21 mouse cellular contexts compared by ENCODE assay signal in genomic region chr12:17061183-17061722, GRCm38 (mm10). TPM values are rescaled to one million over a fixed set of nuclear protein-coding genes. Genes with fewer than 3 reads are reported as not detected.
DNase-seq lines count a peak whose midpoint lies in the region; ATAC-seq and TF ChIP-seq lines count a peak whose summit lies in the region.
"Had no signal": no experiment of that assay in that cellular context is flagged by ENCODE, and none has a peak within 500 bp of the region (broad histone marks: within the 10 kb centered on the region; RNA-seq: fewer than 3 reads in every experiment).

No protein-coding gene starts in this region.

- H3K4me2 ChIP-seq in forebrain, embryonic 15.5 days (replicated peaks), result no peak overlapping the region
- no peak overlapping the region for H3K4me2 ChIP-seq in forebrain, embryonic 11.5 days (ENCODE audit: low read depth, low read length, severe bottlenecking)
- H3K4me2 ChIP-seq in midbrain, embryonic 15.5 days, result no peak overlapping the region
- no peak overlapping the region for H3K4me2 ChIP-seq in midbrain, postnatal 0 days (ENCODE audit: low read depth, low read length, poor library complexity, severe bottlenecking)
- H3K4me2 ChIP-seq in neural tube, embryonic 15.5 days, result 0 out of 2 replicates have a peak overlapping the region, but pooled peaks have one; percentile 1
- no peak overlapping the region for H3K4me2 ChIP-seq in stomach, postnatal 0 days (replicated peaks; ENCODE audit: low read depth)
- H3K4me2 ChIP-seq: embryonic facial prominence, embryonic 12.5 days; lung, embryonic 15.5 days had no signal

- WGBS in forebrain, embryonic 15.5 days, result 22% methylated on average over 7 of the region's 7 CpGs
- WGBS in forebrain, embryonic 11.5 days, result 52% methylated on average over 7 of the region's 7 CpGs
- WGBS in midbrain, embryonic 15.5 days, result 49% methylated on average over 7 of the region's 7 CpGs
- WGBS in midbrain, postnatal 0 days, result 49% methylated on average over 7 of the region's 7 CpGs
- WGBS in neural tube, embryonic 15.5 days, result 16% methylated on average over 7 of the region's 7 CpGs
- 61% methylated on average over 7 of the region's 7 CpGs for WGBS in stomach, postnatal 0 days

- TF ChIP-seq CTCF in midbrain, postnatal 0 days (IDR thresholded peaks at IDR 0.05), result no peak
- no peak for TF ChIP-seq CTCF in stomach, postnatal 0 days (IDR thresholded peaks at IDR 0.05; ENCODE audit: low read depth)

- no peak for ATAC-seq in forebrain, embryonic 15.5 days (replicated peaks)
- ATAC-seq in forebrain, embryonic 11.5 days (replicated peaks; ENCODE audit: low FRiP score), result no peak
- no peak for ATAC-seq in midbrain, embryonic 15.5 days (replicated peaks)
- ATAC-seq in midbrain, postnatal 0 days (ENCODE audit: low FRiP score), result no peak
- ATAC-seq in neural tube, embryonic 15.5 days (ENCODE audit: low FRiP score), result peak; percentile 58
- ATAC-seq in stomach, postnatal 0 days (ENCODE audit: low FRiP score, low TSS enrichment), result no peak
- ATAC-seq: hindbrain, postnatal 0 days had no signal

- no peak overlapping the region for H3K4me3 ChIP-seq in forebrain, embryonic 15.5 days
- H3K4me3 ChIP-seq in forebrain, embryonic 11.5 days (ENCODE audit: low read depth, low read length), result no peak overlapping the region
- H3K4me3 ChIP-seq in midbrain, embryonic 15.5 days, result no peak overlapping the region
- no peak overlapping the region for H3K4me3 ChIP-seq in midbrain, postnatal 0 days (ENCODE audit: low read depth, low read length)
- H3K4me3 ChIP-seq in neural tube, embryonic 15.5 days (replicated peaks), result no peak overlapping the region
- H3K4me3 ChIP-seq in stomach, postnatal 0 days (ENCODE audit: low read depth, low read length), result no peak overlapping the region
- H3K4me3 ChIP-seq: embryonic facial prominence, embryonic 12.5 days; erythroblast, embryonic 14.5 days; lung, embryonic 15.5 days had no signal

- H3K27ac ChIP-seq in forebrain, embryonic 15.5 days (replicated peaks), result peak overlapping the region; percentile 56
- H3K27ac ChIP-seq in forebrain, embryonic 11.5 days (ENCODE audit: low read depth, low read length), result no peak overlapping the region
- 0 out of 2 replicates have a peak overlapping the region, but pooled peaks have one; percentile 18 for H3K27ac ChIP-seq in midbrain, embryonic 15.5 days
- no peak overlapping the region for H3K27ac ChIP-seq in midbrain, postnatal 0 days (ENCODE audit: low read depth, low read length)
- peak overlapping the region; percentile 65 for H3K27ac ChIP-seq in neural tube, embryonic 15.5 days (replicated peaks)
- no peak overlapping the region for H3K27ac ChIP-seq in stomach, postnatal 0 days (replicated peaks)
- H3K27ac ChIP-seq: embryonic facial prominence, embryonic 12.5 days; hindbrain, postnatal 0 days; liver, embryonic 14.5 days; lung, embryonic 15.5 days had no signal

- no peaks in the 10 kb centered on the region for H3K9me3 ChIP-seq in forebrain, embryonic 15.5 days
- H3K9me3 ChIP-seq in forebrain, embryonic 11.5 days (ENCODE audit: control insufficient read depth, low read length), result no peaks in the 10 kb centered on the region
- no peaks in the 10 kb centered on the region for H3K9me3 ChIP-seq in midbrain, embryonic 15.5 days
- H3K9me3 ChIP-seq in midbrain, postnatal 0 days (ENCODE audit: low read length), result no peaks in the 10 kb centered on the region
- no peaks in the 10 kb centered on the region for H3K9me3 ChIP-seq in neural tube, embryonic 15.5 days (replicated peaks)
- no peaks in the 10 kb centered on the region for H3K9me3 ChIP-seq in stomach, postnatal 0 days (ENCODE audit: control insufficient read depth, low read length)
- H3K9me3 ChIP-seq: embryonic facial prominence, embryonic 12.5 days; lung, embryonic 15.5 days had no signal

- H3K36me3 ChIP-seq in forebrain, embryonic 15.5 days, result no peaks in the 10 kb centered on the region
- no peaks in the 10 kb centered on the region for H3K36me3 ChIP-seq in forebrain, embryonic 11.5 days (ENCODE audit: control insufficient read depth, insufficient read depth, low read length)
- no peaks in the 10 kb centered on the region for H3K36me3 ChIP-seq in midbrain, embryonic 15.5 days (replicated peaks)
- no peaks in the 10 kb centered on the region for H3K36me3 ChIP-seq in midbrain, postnatal 0 days (ENCODE audit: insufficient read depth, low read length)
- no peaks in the 10 kb centered on the region for H3K36me3 ChIP-seq in neural tube, embryonic 15.5 days
- H3K36me3 ChIP-seq in stomach, postnatal 0 days (ENCODE audit: control insufficient read depth, insufficient read depth, low read length), result no peaks in the 10 kb centered on the region
- H3K36me3 ChIP-seq: embryonic facial prominence, embryonic 12.5 days; lung, embryonic 15.5 days had no signal

- no peak for DNase-seq in forebrain, embryonic 11.5 days (ENCODE audit: low spot score)
- DNase-seq in midbrain, postnatal 0 days (ENCODE audit: low spot score), result no peak
- DNase-seq in hindlimb bud, embryonic 11.5 days (ENCODE audit: extremely low spot score, low read depth, low spot score), result peak; percentile 30
- no peak for DNase-seq in heart, postnatal 10 days
- no peak for DNase-seq in stomach, postnatal 0 days (ENCODE audit: low spot score)
- DNase-seq: cerebellum, adult 8-10 months; gastrocnemius, postnatal 36 days; kidney, adult 18-20 months; kidney, postnatal 10 days; lung, postnatal 4 days; thymus, postnatal 14 days had no signal

- H3K9ac ChIP-seq in forebrain, embryonic 15.5 days (replicated peaks), result no peak overlapping the region
- no peak overlapping the region for H3K9ac ChIP-seq in forebrain, embryonic 11.5 days (ENCODE audit: low read length)
- H3K9ac ChIP-seq in midbrain, embryonic 15.5 days, result no peak overlapping the region
- no peak overlapping the region for H3K9ac ChIP-seq in midbrain, postnatal 0 days (replicated peaks; ENCODE audit: low read length, poor library complexity, severe bottlenecking)
- H3K9ac ChIP-seq in neural tube, embryonic 15.5 days (replicated peaks), result no peak overlapping the region
- no peak overlapping the region for H3K9ac ChIP-seq in stomach, postnatal 0 days (ENCODE audit: low read length)
- H3K9ac ChIP-seq: embryonic facial prominence, embryonic 12.5 days; liver, embryonic 14.5 days; lung, embryonic 15.5 days had no signal

- TF ChIP-seq EP300 in stomach, postnatal 0 days (optimal IDR thresholded peaks at IDR 0.05), result no peak

- peaks cover 24% of the 10 kb centered on the region for H3K4me1 ChIP-seq in forebrain, embryonic 15.5 days
- H3K4me1 ChIP-seq in forebrain, embryonic 11.5 days (replicated peaks; ENCODE audit: control insufficient read depth, insufficient read depth, low read length), result no peaks in the 10 kb centered on the region; the same call in 1 of the 2 replicates
- peaks cover 19% of the 10 kb centered on the region for H3K4me1 ChIP-seq in midbrain, embryonic 15.5 days
- H3K4me1 ChIP-seq in midbrain, postnatal 0 days (ENCODE audit: insufficient read depth, low read length), result no peaks in the 10 kb centered on the region
- H3K4me1 ChIP-seq in neural tube, embryonic 15.5 days, result peaks cover 14% of the 10 kb centered on the region
- no peaks in the 10 kb centered on the region for H3K4me1 ChIP-seq in stomach, postnatal 0 days (replicated peaks; ENCODE audit: control insufficient read depth, insufficient read depth)
- H3K4me1 ChIP-seq: embryonic facial prominence, embryonic 12.5 days; lung, embryonic 15.5 days had no signal

- no peaks in the 10 kb centered on the region for H3K27me3 ChIP-seq in forebrain, embryonic 15.5 days
- H3K27me3 ChIP-seq in forebrain, embryonic 11.5 days (ENCODE audit: control insufficient read depth, insufficient read depth, low read length), result no peaks in the 10 kb centered on the region
- H3K27me3 ChIP-seq in midbrain, embryonic 15.5 days (replicated peaks), result no peaks in the 10 kb centered on the region
- H3K27me3 ChIP-seq in midbrain, postnatal 0 days (ENCODE audit: insufficient read depth, low read length), result no peaks in the 10 kb centered on the region
- H3K27me3 ChIP-seq in neural tube, embryonic 15.5 days (replicated peaks), result no peaks in the 10 kb centered on the region
- H3K27me3 ChIP-seq in stomach, postnatal 0 days (ENCODE audit: control insufficient read depth, insufficient read depth, low read length), result no peaks in the 10 kb centered on the region
- H3K27me3 ChIP-seq: CH12.LX; lung, embryonic 15.5 days had no signal

- intact Hi-C loops in heart, postnatal 10 days (cut with DNase I), result no loop called here

RNA-seq across cellular contexts. Expression of gene 2410004P03Rik, which starts 49.7 kb away (rescaled TPM):
- polyA plus RNA-seq in forebrain, embryonic 15.5 days (2015; fragmentation: Nextera tagmentation; extraction: Ambion mirVana), result 2.4 and 4.8 TPM in 2 replicates
- polyA plus RNA-seq in forebrain, embryonic 11.5 days (2014; fragmentation: Nextera tagmentation; extraction: Ambion mirVana), result 0.32 and 0.47 TPM in 2 replicates
- 5.2 and 5.4 TPM in 2 replicates for polyA plus RNA-seq in midbrain, embryonic 15.5 days (2015; fragmentation: Nextera tagmentation; extraction: Ambion mirVana)
- total RNA-seq in midbrain, postnatal 0 days (2014; rRNA removed), result 7.3 and 10.1 TPM in 2 replicates
- 7.1 and 10.6 TPM in 2 replicates for polyA plus RNA-seq in midbrain, postnatal 0 days (2015; fragmentation: Nextera tagmentation; extraction: Ambion mirVana)
- 5.0 and 5.5 TPM in 2 replicates for polyA plus RNA-seq in neural tube, embryonic 15.5 days (2015; fragmentation: Nextera tagmentation; extraction: Ambion mirVana)
- total RNA-seq in heart, postnatal 10 days (2021), result under 1 TPM in 1 of 2 experiments, not detected in 1; 0.12 TPM
- polyA plus RNA-seq in stomach, postnatal 0 days (2015; fragmentation: Nextera tagmentation; extraction: Ambion mirVana), result 0.29 and 0.38 TPM in 2 replicates
- total RNA-seq: CH12.LX; gastrocnemius, postnatal 36 days; MEL had no signal
- polyA plus RNA-seq: erythroblast, embryonic 14.5 days had no signal

Comparison
In these comparisons a context has a peak if more than half of its experiments do, and no peak if none do; other contexts are left out.
1. H3K27ac ChIP-seq: peak in forebrain, embryonic 15.5 days (single experiment), midbrain, embryonic 15.5 days (single experiment) and neural tube, embryonic 15.5 days (single experiment); none in forebrain, embryonic 11.5 days (single experiment), midbrain, postnatal 0 days (single experiment) and stomach, postnatal 0 days (single experiment).